Mouse (Mus musculus) small intestine, adult 2 months (tissue): ENCODE measurements around the gene Acsl6.

ENCODE experiments used
- CTCF ChIP-seq: fragments of 200-500 bp; IDR thresholded peaks from 2 replicates; pipeline ENCODE4 v1.5.1; 2012; ENCODE audit warnings: low read depth, mild to moderate bottlenecking, control low read depth, inconsistent platforms, low read length, moderate library complexity, mixed read lengths; ENCODE audit not compliant: insufficient replicate concordance, insufficient read length; ENCODE audit errors: extremely low read depth
- POLR2A ChIP-seq: fragments of 200-500 bp; IDR thresholded peaks from 2 replicates; pipeline ENCODE4 v1.6.1; 2012; ENCODE audit warnings: low read depth, mild to moderate bottlenecking, control low read depth, inconsistent platforms, low read length, moderate library complexity

DNA sequence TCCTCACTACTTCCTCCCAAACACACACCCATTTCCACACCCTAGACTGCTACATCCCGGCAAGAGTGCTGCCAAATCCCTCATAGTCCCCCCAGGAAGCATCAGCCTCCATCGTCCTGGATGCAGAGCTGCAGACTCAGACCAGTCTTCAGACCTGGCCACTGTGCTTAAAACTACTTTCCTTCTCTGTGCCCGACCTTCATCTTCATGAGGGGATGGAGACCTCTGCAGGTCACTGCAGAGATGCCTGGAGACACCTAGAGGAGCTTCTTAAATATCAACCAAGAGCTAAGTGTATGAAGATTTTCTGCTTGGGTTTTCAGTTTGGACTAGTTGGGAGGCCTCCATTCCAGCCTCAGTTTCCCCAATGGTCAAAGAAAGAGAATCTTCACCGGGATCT is 49.5 kb upstream of the Acsl6 start:
- TF ChIP-seq CTCF, result peak; percentile 42; the same call in 1 of the 2 replicates
- no peak for TF ChIP-seq POLR2A
